Mouse (Mus musculus): Measurements from ENCODE around the gene Olig2.
"Not testable (repeated sequence)": the region's sequence is repeated elsewhere in the genome, so short reads cannot be mapped to it uniquely, and the experiment has no call there.

The Olig2 gene

GRCm38 (mm10) chr16:91226883-91227759, 1.9 kb downstream of the Olig2 start:
- DNase-seq (ENCODE audit: low spot score), result peak; percentile 22

DNA sequence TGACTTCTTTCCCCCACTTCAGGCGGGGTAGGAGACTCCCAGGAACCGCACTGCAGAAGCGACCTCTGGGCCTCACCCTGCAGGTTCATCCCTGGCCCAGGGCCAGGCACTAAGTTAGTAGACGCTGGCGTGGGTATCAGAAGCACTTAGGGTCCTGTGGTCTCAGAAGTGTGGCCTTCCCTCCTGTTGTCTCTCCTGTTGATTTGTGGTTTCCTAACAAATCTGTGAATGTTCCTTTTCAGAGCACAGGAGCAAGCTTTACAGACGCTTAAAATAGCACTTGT, 2.4 kb downstream of the Olig2 start:
- DNase-seq (ENCODE audit: low spot score), result peak; percentile 64

DNA sequence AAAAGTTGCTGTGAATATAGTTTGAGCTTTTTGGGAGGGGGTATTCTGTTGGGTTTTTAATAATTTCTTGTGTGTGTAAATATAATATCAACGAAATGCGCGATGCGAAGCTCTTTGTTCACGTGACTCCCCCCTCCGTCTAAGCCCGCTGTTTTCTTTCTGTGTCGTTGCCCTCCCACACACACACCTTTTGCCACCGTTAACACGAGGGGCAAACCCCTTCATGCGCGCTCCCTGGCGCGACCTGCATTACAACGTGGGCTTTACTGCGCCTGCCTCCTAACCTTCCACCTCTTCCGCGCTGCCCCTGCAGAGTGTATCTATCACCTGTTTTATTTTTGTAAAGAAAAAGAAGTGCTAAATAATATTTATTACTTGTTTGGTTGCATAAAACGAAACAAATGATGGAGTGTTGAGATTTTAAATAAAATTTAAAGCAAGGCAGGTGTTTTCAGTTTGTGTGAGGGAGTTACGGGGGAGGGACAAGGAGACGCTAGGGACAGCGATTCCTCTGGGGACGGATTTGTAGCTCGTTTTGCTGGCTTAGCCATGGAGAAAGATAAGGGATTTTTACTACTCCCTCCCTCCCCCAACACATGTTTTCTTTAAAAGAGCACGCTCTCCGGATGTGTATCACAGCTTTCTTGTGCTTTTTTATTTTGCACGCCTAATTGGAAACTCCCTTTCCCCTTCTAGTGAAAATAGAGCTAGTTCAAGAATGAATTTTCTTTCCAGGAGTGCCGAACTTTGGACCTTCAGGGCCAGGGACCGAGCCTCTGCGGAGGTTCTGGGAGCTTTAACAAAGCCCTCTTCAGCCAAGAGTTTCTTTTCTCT, 3.2 kb downstream of the Olig2 start:
- peak; percentile 49 for DNase-seq (ENCODE audit: low spot score)

DNA sequence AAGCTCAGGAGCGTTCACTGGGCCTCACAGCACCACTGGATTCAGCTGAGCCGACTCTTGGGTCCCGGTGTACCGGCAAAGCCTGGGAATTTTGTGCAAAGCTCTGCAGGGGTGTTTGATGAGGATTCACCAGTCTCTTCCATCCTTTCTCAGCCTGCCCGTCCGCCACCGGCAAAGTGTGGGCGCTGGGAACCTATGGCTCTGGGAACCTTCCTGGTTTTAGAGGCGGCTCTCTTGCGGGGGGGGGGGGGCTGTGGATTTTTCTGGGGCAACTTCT, 3.8 kb downstream of the Olig2 start:
- DNase-seq (ENCODE audit: low spot score), result no peak

DNA sequence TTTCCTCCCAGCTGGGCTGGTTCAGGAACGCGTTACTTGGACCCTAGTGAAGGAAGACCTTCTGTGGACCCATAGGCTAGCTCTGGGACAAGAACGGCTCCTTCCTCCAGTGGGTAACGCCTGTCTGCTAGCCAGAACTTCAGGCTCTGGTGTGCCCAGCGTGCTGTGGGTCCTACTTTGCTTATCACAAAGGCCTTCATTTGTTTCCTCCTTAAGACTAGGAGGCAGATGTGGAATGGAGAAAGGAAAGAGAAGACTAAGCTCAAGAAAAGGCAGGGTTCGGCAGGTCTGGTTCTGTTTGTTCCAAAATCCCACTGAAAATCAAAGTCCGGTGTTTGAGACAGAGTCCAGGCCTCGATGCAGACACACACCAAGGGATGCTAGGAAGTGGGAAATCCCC, 4.4 kb downstream of the Olig2 start:
- peak; percentile 33 for DNase-seq (ENCODE audit: low spot score)

DNA sequence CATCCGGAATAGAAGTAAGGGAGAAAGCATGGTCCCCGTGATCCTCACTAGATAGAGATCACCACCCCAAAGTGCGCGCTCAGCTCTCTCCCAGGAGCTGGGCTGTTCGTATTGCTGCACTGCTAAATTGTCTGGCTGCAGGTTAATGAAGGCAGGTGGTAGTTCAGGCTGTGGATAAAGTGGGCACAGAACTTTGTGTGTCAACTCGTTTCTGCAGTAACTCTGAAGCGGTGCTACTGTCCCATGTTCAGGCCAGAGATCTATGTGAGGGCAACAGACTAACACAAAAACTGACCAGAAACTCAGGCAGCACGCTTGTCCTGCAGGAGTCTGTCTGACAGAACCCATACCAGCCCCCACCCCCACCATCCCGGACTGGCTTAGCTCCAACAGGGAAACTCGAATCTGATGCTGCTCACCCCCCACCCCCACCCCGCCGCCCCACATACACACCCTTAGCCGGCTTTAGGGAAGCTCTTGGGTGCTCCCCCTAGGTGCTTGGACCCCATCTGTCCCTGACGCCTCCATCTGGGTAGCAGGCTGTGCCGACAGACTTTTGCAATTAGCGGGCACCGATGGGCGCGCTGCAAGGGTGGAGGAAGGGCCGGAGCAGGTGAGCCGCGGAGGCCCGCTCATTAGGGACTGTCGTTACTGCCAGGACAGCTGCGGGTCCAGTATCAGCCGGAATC, 6.7 kb downstream of the Olig2 start:
- DNase-seq (ENCODE audit: low spot score), result no peak

DNA sequence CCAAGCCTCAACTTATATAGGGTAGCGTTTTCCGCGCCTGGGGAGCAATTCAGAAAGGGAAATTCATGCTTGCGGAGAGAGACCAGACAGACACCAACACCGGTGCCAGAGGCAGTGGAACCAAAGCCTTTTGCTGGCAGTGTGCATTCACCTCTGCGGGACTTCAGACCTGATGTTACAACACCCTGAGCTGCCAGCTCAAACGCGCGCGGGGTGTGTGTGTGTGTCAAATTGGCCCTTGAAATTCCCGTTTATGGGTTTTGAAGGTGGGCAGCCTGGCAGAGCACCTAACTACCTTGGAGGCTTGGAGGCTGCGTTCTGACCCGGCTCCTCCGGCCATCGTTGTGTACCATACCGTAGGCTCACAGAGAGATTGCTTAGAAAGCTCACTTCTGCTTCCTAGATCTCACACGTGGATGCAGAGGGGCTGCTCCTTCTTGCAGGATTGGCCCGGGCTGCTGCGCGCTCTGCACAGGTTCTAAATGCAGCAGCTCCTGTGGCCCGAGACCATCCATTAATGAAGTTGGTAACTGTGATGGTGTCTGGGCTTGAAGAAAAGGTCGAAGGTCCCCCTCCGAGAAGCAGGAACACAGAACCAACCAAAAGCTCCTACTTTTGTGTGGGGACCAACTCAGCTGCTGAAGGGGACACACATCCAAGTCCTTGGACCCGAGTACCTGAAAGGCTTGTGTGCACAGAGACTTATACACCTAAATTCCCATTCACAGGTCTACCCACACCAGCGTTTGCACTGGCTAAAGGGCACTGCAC, 7.4 kb downstream of the Olig2 start:
- peak; percentile 33 for DNase-seq (ENCODE audit: low spot score)

DNA sequence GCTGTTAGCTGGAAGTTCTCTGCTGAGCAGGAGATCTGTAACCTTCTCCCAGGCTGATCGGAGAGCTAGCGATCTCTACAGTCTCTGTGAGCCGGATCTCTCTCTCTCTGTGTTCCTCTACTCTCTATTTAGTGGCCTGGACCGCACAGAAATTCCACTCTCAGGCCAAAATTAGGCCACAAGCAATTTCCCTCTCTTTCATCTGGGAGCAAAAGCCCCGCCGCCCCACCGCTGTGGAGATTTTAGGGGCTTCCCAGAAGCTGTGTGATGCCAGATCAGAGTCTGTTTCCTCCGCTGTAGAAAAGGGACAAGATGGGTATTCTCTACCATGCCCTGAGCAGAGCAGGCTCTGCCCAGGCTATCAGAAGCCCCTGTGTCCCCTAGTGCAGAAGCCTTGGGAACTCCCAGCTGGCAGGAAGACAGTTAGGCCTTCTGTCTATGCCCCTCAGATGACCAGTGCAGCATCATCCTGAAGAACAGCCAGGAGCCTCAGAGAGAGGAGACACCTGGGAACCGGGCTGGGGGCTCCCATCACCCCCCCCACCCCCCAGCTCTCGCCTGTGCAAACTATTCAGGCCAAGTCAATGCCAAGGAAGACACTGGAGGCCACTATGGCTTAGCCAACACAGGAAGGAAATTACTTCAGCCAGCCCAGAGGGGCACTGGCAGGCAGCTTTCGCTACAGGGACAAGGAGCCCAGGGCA, 8.1 kb downstream of the Olig2 start:
- no peak for DNase-seq (ENCODE audit: low spot score)

GRCm38 (mm10) chr16:91239024-91239423, 13.8 kb downstream of the Olig2 start:
- DNase-seq (ENCODE audit: low spot score), result no peak

DNA sequence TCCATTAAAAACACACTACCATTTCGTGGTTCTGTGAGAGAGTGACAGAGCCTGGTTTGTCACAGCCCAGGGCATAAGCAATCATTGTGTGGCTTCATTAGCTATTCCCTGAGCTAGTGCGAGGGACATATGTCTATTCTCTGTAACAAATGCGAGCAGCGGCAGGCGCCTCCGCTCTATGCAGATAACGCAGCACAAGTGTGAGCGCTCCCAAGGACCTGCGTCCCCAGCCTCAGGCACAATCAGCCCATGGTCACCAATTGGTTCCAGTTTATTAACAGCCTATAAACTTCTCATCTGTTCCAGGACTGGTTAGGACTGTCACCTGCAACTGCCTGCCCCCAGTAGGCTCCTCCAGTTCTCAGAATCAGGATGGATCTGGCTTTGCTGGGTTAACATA, 21.0 kb downstream of the Olig2 start:
- DNase-seq (ENCODE audit: low spot score), result peak; percentile 29

- not testable (repeated sequence) for DNase-seq (ENCODE audit: low spot score)
Measured at GRCm38 (mm10) chr16:91255419-91256164, 30.3 kb downstream of the Olig2 start.

- no peak for DNase-seq (ENCODE audit: low spot score)
Measured at GRCm38 (mm10) chr16:91258956-91259355, 33.7 kb downstream of the Olig2 start.

DNA sequence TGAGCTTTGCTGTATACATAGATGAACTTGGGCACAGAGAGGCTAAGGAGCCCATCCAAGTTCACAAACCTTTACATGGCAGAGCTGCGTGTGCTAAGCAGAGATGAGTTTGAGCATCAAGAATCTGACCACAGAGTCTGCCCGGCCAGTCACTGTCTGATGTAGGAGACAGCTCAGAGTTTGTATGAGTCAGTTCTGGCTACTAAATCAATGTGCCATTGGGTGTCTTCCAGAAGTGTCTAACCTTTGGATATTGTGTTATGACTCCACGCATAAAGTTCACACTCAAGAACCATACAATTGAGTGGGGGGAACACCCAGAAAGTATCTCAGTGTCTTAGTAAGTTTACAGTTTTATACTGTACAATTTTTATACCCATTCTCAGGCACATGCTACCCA, 35.6 kb downstream of the Olig2 start:
- no peak for DNase-seq (ENCODE audit: low spot score)

DNA sequence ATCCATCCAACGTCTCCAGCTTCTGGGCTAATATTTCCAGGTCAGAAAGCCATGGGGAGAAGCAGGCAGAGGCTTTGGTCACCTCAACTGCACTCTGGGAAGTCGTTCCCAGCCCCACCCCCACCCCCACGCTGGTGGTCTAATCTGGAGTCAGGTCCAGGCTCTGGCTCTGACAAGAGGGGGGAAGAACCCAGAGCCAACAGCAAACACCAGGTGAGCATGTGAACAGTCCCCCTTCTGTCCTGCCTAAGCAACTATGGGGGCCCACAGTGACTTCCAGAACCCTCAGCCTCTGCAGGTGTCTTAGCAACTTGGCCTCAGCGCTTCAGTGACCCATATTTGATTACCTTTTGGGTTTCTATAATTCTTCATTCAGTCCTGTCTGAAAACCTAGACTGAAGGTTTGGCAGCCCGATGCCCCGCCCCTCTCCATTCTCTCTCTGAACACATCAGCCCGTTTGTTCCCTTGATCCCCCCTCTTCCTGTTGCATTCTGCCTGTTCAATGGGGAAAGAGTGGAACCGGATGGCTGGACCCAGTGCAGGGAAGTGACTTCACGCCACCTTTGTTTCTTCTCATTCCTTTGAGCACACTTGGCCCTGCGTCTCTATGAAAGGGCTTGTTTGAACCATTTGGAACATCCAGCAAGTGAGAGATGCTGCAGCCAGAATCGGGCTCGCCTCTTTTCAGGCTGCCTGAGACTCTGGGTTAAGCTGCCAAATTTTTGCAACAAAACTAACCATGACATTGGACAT, 37.4 kb downstream of the Olig2 start:
- no peak for DNase-seq (ENCODE audit: low spot score)

- DNase-seq (ENCODE audit: low spot score), result no peak
Measured at GRCm38 (mm10) chr16:91265972-91266371, 40.7 kb downstream of the Olig2 start.

DNA sequence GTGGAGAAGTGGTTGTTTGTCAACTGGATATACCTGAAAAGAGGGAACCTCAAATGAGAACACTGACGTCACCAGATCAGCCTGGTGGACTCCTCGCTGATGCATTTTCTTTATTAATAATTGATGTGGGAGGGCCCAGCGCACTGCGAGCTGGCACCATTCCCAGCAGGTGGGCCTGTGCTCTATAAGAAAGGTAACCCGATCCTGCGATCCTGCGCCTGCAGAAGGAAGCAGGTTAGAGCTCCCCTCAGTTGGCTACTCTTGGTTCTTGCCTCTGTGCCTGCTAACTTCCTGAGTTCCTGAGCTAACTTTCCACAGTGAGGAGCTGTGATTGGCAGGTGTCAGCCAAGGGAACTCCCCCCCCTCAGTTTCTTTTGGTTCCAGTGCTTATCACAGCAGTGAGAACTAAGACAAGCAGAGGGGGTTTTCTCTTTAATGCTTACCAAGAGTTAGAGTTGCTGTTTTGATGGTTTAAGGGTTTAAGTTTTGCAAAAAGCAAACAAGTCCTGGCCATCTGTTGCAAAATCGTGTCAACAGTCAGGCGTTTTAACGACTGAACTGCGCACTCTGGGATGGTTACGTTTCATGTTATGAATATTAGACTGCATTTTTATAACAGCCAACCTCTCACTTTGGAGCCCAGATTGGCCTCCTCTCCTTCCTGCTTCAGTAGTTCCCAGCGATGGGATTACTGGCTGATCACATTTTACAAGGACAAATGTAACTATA, 43.6 kb downstream of the Olig2 start:
- DNase-seq (ENCODE audit: low spot score), result no peak

- DNase-seq (ENCODE audit: low spot score), result peak; percentile 74
Measured at GRCm38 (mm10) chr16:91269468-91270211, 44.4 kb downstream of the Olig2 start, which contains the start of gene Olig1. Gene Olig1 (plus strand): TSS chr16:91269772.

DNA sequence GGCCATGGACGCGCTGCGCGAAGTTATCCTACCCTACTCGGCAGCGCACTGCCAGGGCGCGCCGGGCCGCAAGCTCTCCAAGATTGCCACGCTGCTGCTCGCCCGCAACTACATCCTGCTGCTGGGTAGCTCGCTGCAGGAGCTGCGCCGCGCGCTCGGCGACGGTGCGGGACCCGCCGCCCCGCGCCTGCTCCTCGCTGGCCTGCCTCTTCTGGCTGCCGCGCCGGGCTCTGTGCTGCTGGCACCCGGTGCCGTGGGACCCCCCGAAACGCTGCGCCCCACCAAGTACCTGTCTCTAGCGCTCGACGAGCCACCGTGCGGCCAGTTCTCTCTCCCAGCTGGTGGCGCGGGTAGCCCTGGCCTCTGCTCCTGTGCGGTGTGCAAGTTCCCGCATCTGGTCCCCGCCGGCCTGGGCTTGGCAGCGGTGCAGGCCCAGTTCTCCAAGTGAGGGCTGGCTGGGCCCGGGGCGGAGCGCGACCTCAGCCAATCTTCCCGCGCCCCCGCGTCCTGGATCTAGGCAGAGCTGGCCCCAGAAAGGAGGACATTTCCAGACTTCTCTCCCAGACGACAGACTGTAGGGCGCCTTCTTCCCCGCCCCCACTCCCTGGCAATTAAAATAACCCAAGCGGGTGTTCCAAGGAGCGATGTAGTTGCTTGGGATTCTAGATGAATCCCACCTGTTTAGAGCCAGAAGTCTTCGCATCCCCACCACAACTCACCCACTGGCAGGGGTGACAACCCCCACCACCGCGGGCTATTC, 45.1 kb downstream of the Olig2 start:
- DNase-seq (ENCODE audit: low spot score), result no peak

Data from embryo, embryonic 10.5 days (tissue).